8 mouse cellular contexts compared by ENCODE assay signal in the genomic region with DNA sequence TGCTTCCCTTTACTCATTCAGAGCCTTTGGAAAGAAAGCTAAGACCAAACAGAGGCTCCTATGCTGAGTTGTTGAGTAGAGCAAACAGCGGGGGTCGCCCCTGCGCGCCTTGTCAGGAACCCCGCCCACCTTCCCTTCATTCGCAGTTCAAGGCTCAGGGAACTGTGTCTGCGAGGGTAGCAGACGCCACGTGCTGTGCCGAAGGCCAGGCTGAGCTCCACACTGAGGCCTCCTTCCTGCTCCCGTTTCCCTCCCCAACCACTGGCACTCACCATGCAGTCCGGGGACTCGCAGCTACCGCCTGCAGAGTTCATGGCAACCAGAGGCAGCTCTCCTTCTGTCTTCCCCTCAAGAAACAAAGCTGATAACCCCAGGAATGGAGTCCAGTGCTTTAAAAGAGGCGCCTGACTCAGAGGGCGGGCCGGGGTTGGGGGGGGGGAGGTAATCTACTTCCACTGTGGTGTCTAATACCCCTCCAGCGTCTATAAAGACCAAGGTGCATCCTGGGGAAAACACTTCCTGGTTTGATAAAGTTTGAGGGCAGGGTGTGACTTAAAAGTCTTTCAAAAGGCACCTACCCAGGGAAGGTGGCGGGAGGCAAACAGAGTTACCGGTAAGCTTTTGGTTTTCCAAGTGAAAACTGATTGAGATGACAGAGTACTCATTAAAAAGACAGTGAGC. TPM values are rescaled to one million over a fixed set of nuclear protein-coding genes. Genes with fewer than 3 reads are reported as not detected.
DNase-seq lines count a peak whose midpoint lies in the region; ATAC-seq and TF ChIP-seq lines count a peak whose summit lies in the region.

Gene Slc23a4, minus strand, starts transcription at position 324 of the 681 bp plus-strand sequence.

- WGBS in lung, embryonic 15.5 days = 9% methylated on average over 20 of the region's 20 CpGs
- 11% methylated on average over 20 of the region's 20 CpGs for WGBS in liver, postnatal 0 days (ENCODE audit: insufficient replicate concordance)

- H3K4me3 ChIP-seq in lung, embryonic 15.5 days = no peak within 1 kb of the TSS
- H3K4me3 ChIP-seq in liver, postnatal 0 days (ENCODE audit: low read depth, low read length) = no peak within 1 kb of the TSS
- peak within 1 kb of the TSS; percentile 67 for H3K4me3 ChIP-seq in testis, adult 2 months (ENCODE audit: control insufficient read depth, low read depth, low read length)

- peaks cover 20% of the 10 kb centered on the region for H3K4me1 ChIP-seq in lung, embryonic 15.5 days
- H3K4me1 ChIP-seq in liver, postnatal 0 days (ENCODE audit: insufficient read depth) = peaks cover 5% of the 10 kb centered on the region
- peaks cover 5% of the 10 kb centered on the region; the same call in 1 of the 2 replicates for H3K4me1 ChIP-seq in testis, adult 2 months (ENCODE audit: control insufficient read depth, insufficient read depth, low read length)

- H3K4me2 ChIP-seq in lung, embryonic 15.5 days = peak within 1 kb of the TSS; percentile 31
- 0 out of 2 replicates have a peak within 1 kb of the TSS, but pooled peaks have one; percentile 22 for H3K4me2 ChIP-seq in liver, postnatal 0 days (ENCODE audit: low read depth, low read length)

- no peak for TF ChIP-seq CTCF in liver, postnatal 0 days (IDR thresholded peaks at IDR 0.05; ENCODE audit: low read depth)
- TF ChIP-seq CTCF in testis, adult 2 months (IDR thresholded peaks at IDR 0.05; ENCODE audit: control insufficient read depth, insufficient read depth, insufficient replicate concordance, low read depth, low read length) = no peak

- peak; percentile 48; the same call in 1 of the 2 replicates for ATAC-seq in lung, embryonic 15.5 days (ENCODE audit: borderline replicate concordance, extremely low read depth, low FRiP score, low TSS enrichment)
- peak; percentile 48 for ATAC-seq in granulocyte monocyte progenitor cell, adult 5-6 weeks (replicated peaks; ENCODE audit: poor library complexity, severe bottlenecking)
- ATAC-seq in liver, postnatal 0 days = no peak
- ATAC-seq in erythroblast, adult 5-6 weeks (replicated peaks; ENCODE audit: low FRiP score, poor library complexity, severe bottlenecking) = no peak

- DNase-seq in lung, postnatal 36 days = no peak
- DNase-seq in liver, postnatal 0 days = no peak
- no peak for DNase-seq in right cerebral cortex, postnatal 4 days
- DNase-seq in adrenal gland, postnatal 4 days (ENCODE audit: low spot score in 2 of 2) = no peak

- no peak for TF ChIP-seq EP300 in liver, postnatal 0 days (IDR thresholded peaks at IDR 0.05; ENCODE audit: low read depth)

- H3K36me3 ChIP-seq in lung, embryonic 15.5 days = no peaks in the 10 kb centered on the region
- H3K36me3 ChIP-seq in liver, postnatal 0 days (replicated peaks; ENCODE audit: insufficient read depth, low read length) = no peaks in the 10 kb centered on the region
- H3K36me3 ChIP-seq in testis, adult 2 months (ENCODE audit: control insufficient read depth, insufficient read depth, low read length) = no peaks in the 10 kb centered on the region

- H3K9me3 ChIP-seq in lung, embryonic 15.5 days = no peaks in the 10 kb centered on the region
- no peaks in the 10 kb centered on the region for H3K9me3 ChIP-seq in liver, postnatal 0 days (ENCODE audit: low read length)

- no peaks in the 10 kb centered on the region for H3K27me3 ChIP-seq in lung, embryonic 15.5 days
- no peaks in the 10 kb centered on the region for H3K27me3 ChIP-seq in liver, postnatal 0 days (ENCODE audit: insufficient read depth, low read length)
- H3K27me3 ChIP-seq in testis, adult 2 months (ENCODE audit: control insufficient read depth, insufficient read depth, low read length) = no peaks in the 10 kb centered on the region

- no peak for TF ChIP-seq POLR2A in testis, adult 2 months (IDR thresholded peaks at IDR 0.05; ENCODE audit: control insufficient read depth, low read depth, low read length)

- H3K27ac ChIP-seq in lung, embryonic 15.5 days = no peak within 1 kb of the TSS; the same call in 1 of the 2 replicates
- H3K27ac ChIP-seq in liver, postnatal 0 days (ENCODE audit: low read depth) = no peak within 1 kb of the TSS
- H3K27ac ChIP-seq in testis, adult 2 months (ENCODE audit: control insufficient read depth, insufficient read depth, low read depth, low read length) = no peak within 1 kb of the TSS

- H3K9ac ChIP-seq in lung, embryonic 15.5 days = no peak within 1 kb of the TSS
- H3K9ac ChIP-seq in liver, postnatal 0 days (replicated peaks) = no peak within 1 kb of the TSS

RNA-seq across cellular contexts. Expression of gene Slc23a4, which starts in this region (rescaled TPM):
- 0.62 and 0.66 TPM in 2 replicates for polyA plus RNA-seq in lung, embryonic 15.5 days (2015; fragmentation: Nextera tagmentation; extraction: Ambion mirVana)
- total RNA-seq in granulocyte monocyte progenitor cell, adult 5-6 weeks (2014; fragmentation: Nextera tagmentation) = 2.1 TPM in 1 of 2 replicates, not detected in the other
- 0.52 and 0.65 TPM in 2 replicates for total RNA-seq in granulocyte monocyte progenitor cell, adult 5-6 weeks (2017)
- polyA plus RNA-seq in liver, postnatal 0 days (2015; fragmentation: Nextera tagmentation; extraction: Ambion mirVana) = 0.12 TPM in 1 of 2 replicates, not detected in the other
- polyA plus RNA-seq in testis, adult 2 months (2012; rRNA removed) = 0.30 and 0.78 TPM in 2 replicates
- under 1 TPM; 0.48 to 0.92 TPM for total RNA-seq in adrenal gland, postnatal 4 days (2021)
- total RNA-seq in erythroblast, adult 5-6 weeks (2015; ENCODE audit: low replicate concordance) = not detected in 2 replicates
- 0.26 TPM in 1 of 2 replicates, not detected in the other for total RNA-seq in erythroblast, adult 5-6 weeks (2017; ENCODE audit: low replicate concordance)

Comparison
In these comparisons a context has a peak if more than half of its experiments do, and no peak if none do; other contexts are left out.
1. Peak in ATAC-seq and H3K4me2 ChIP-seq in lung, embryonic 15.5 days; RNA of the gene not detected or under 1 TPM.